Mouse (Mus musculus) adrenal gland, adult 2 months (tissue): Measurements from ENCODE around the gene Evi2. TPM values are rescaled to one million over a fixed set of nuclear protein-coding genes. Genes with fewer than 3 reads are reported as not detected.

ENCODE experiments used
- DNase-seq: peaks from one replicate; pipeline ENCODE4 v3.0.0; 2021
- polyA plus RNA-seq: library from polyadenylated mRNA; depleted of rRNA; stranded (reverse); fragments of >200 nt; gene quantifications from 2 replicates; pipeline ENCODE4 v1.2.3, GENCODE M21; 2012; rRNA removed
- total RNA-seq, 2 experiments: library from RNA; stranded (reverse); gene quantifications; 2 replicates each; pipeline ENCODE4 v1.2.3; 2021

Gene Evi2
- total and polyA plus RNA-seq, 3 experiments: 0.12 to 0.24 (median 0.17) TPM

GRCm38 (mm10) chr11:79524310-79524575 is 6.1 kb downstream of the Evi2 start:
- DNase-seq: no peak

GRCm38 (mm10) chr11:79523560-79524309 is 6.7 kb downstream of the Evi2 start, which contains the start of gene Evi2b:
TSS of gene Evi2b (minus strand) at chr11:79523762.
- DNase-seq: no peak

DNA sequence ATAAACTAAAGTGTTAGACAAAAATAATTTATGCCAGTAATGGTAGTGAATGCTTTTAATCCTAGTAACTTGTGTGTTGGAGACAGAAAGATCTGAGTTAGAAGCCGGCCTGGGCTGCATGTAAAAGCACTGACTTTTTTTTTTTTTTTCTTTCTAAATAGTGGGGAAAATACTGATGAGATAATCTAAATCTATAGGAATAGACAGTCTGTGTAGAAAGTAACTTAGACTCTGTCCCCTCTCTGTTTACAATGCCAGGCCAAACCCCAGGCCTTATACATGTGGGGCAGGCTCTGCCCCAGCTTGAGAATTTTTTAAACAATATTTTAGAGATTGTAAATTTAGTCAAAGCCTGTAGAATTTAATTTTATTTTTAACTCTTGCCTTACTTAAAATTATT is 7.4 kb downstream of the Evi2 start:
- no peak for DNase-seq

GRCm38 (mm10) chr11:79521930-79522329 is 8.5 kb downstream of the Evi2 start:
- no peak for DNase-seq

DNA sequence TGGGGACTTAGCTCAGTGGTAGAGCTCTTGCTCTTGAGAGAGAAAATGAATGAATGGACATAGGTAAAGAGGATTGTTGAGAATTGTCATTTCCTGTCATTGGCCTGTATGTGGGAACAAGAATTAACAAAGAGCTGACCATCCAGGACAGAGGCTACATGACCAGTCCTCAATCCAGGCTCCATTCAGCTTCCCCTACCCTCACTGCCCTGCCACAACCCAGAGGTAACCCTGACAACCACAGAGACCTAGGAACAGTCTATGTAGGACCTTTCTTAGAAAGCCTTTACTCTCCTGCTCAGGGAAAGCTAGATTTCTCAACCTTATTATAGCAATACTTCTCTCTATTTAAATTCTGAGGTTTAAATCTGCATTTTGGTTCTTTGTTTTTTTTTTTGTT is 9.6 kb downstream of the Evi2 start:
- no peak for DNase-seq

- no peak for DNase-seq
Measured at GRCm38 (mm10) chr11:79519878-79520291, 10.5 kb downstream of the Evi2 start.

- DNase-seq: no peak
Measured at GRCm38 (mm10) chr11:79519299-79519698, 11.1 kb downstream of the Evi2 start.

GRCm38 (mm10) chr11:79515798-79516197 is 14.6 kb downstream of the Evi2 start:
- no peak for DNase-seq

DNA sequence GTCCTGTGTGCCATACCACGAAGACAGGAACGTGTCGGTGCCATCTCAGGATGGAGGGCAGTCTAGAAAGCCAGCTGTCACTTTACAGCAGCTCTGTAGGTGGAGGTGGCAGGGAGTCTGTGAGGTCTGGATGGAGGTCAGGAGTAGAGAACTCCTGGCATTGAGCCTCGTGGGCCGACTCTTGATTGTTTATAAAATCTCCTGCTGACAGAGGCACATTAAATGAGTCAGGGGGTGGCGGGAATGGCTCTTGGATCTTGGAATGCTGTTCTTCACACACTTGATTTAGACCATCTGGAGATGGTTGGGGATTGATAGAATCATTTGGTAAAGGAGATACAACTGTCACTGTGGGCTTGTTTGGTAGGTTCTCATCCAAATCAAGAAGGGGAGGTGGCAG is 15.1 kb downstream of the Evi2 start:
- no peak for DNase-seq

DNA sequence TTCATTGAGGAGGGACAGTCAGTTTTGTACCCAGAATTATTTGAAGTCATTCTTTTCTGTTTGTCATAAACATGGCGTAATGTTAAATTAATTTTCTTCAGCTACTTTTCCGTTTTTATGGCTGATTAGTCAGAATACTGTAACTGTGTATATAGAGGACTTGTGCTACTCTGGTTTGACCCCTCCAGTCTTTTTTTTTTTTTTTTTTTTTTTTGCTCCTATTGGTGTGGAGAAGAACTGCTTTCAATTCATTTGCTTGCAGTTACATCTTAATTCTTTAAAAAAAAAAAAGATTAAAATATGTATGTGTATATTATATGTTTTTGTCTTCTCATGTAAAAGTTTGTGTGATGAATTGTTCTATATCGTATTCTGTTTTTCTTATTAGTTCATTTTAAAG is 18.4 kb downstream of the Evi2 start:
- DNase-seq: no peak

- DNase-seq: no peak
Measured at GRCm38 (mm10) chr11:79504506-79504905, 25.9 kb downstream of the Evi2 start.

- DNase-seq: no peak
Measured at GRCm38 (mm10) chr11:79503845-79504244, 26.5 kb downstream of the Evi2 start, which contains the start of gene Omg. TSS of gene Omg (minus strand) at chr11:79504084.

- DNase-seq: no peak
Measured at GRCm38 (mm10) chr11:79502917-79503316, 27.5 kb downstream of the Evi2 start.

DNA sequence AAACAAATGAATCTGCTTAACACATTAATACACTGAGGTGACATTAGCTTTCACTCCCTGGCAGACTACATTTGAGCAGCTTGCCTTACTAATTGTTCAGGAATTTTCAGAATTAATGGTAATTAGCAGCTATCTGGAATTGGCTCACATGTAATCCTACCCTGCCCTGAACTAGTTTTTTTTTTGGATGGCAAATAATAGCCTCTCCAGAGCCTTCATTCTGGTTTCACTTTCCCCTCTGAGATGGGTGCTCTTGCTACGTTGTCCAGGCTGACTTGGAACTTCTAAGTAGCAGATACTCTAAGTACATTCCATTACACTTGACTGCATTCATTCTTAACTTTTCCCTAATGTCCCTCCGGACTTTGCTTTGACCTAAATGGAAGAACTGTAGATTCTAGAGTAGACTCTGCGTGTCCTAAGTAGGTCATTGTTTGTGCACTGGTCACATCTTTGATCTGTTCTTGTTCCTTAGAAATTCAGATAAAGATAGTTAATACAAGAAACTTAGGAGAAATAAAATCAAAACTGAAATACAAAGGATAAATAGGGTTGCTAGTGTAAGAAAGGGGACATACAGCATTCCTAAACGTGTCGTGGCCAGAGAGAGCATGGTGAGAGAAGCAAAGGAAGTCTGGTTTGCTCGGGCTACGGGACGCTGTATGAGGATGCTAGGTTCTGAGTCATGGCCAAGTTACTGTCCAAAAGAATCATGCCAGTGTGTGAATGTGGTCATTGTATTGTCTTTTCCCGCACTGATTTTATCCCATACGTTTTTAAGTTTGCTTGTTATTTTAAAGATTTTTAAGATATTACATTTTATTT is 35.2 kb downstream of the Evi2 start:
- DNase-seq: no peak

GRCm38 (mm10) chr11:79484721-79485120 is 45.7 kb downstream of the Evi2 start:
- DNase-seq: no peak

GRCm38 (mm10) chr11:79483876-79484528 is 46.4 kb downstream of the Evi2 start:
- DNase-seq: no peak

DNA sequence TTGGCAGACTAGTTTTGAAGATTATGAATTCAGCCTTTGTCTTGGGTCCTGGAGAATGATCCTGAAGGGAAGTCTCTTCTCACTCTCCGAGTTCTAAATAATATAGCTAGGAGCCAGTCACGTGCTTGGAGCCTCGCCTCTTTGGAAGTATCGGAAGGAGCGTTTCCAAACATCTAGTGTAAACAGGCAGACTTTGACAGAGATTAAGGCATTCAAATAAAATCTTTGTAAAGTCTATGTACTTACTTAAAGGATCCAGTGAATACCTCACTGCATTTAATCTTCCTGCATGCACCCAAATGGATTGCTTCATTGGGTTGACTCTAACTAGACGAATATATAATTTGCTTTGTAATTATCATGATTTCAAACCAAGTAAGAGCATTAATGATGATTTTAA is 47.0 kb downstream of the Evi2 start:
- no peak for DNase-seq

DNA sequence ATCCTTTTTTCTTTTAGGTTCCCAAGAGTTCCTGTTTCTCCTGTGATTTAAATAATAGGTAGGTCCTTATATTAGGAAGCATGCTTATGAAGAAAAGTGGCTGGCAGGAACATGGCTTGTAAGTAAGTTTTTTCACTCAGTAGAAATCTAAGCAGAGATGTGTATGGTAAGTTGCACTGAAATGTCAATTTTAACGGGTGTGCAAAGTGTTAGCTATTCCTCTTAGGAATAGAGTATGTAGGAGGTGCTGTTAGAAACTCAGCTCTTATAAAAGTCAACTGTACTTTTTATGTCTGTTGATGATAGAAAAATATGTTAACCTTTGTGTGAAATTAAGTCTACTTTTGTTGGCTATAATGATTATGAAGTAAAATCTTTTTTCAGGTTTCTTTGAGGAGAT is 62.3 kb downstream of the Evi2 start:
- no peak for DNase-seq

Other genes with a start within 250 kb of the Evi2 start
- not detected for gene Gm9964, start 233.7 kb downstream of the Evi2 start, total RNA-seq
- not detected in 2 replicates for gene Gm9964, start 233.7 kb downstream of the Evi2 start, polyA plus RNA-seq
- 10 to 100 TPM; 49.2 to 62.9 TPM for gene Nf1, start 190.9 kb downstream of the Evi2 start, total RNA-seq
- gene Nf1, start 190.9 kb downstream of the Evi2 start, polyA plus RNA-seq: 9.7 and 12.9 TPM in 2 replicates
- gene Omg, start 26.5 kb downstream of the Evi2 start, total RNA-seq: 10 to 100 TPM in 1 of 2 experiments, 1 to 10 TPM in 1; 8.2 to 10.6 TPM
- 0.38 and 0.59 TPM in 2 replicates for gene Omg, start 26.5 kb downstream of the Evi2 start, polyA plus RNA-seq
- 1 to 10 TPM in 1 of 2 experiments, under 1 TPM in 1; 0.84 to 2.1 TPM for gene Evi2b, start 6.8 kb downstream of the Evi2 start, total RNA-seq
- 1.7 and 2.2 TPM in 2 replicates for gene Evi2b, start 6.8 kb downstream of the Evi2 start, polyA plus RNA-seq
- gene Evi2a, start within 50 bp of the Evi2 start, total RNA-seq: 1 to 10 TPM; 1.7 to 4.1 TPM
- 2.4 and 2.7 TPM in 2 replicates for gene Evi2a, start within 50 bp of the Evi2 start, polyA plus RNA-seq
- 1 to 10 TPM; 1.8 to 7.2 TPM for gene Rab11fip4, start 60.6 kb upstream of the Evi2 start, total RNA-seq
- gene Rab11fip4, start 60.6 kb upstream of the Evi2 start, polyA plus RNA-seq: 2.7 and 4.0 TPM in 2 replicates